Mouse (Mus musculus) frontal cortex, postnatal 10 days (tissue): ENCODE measurements around the gene Plcl2.

Experiments used
- DNase-seq, 2 experiments: peaks; one replicate each; pipeline ENCODE4 v3.0.0; 2022; ENCODE audit warnings: low spot score in 2 of 2, mixed read lengths in 1 of 2

The Plcl2 gene

DNA sequence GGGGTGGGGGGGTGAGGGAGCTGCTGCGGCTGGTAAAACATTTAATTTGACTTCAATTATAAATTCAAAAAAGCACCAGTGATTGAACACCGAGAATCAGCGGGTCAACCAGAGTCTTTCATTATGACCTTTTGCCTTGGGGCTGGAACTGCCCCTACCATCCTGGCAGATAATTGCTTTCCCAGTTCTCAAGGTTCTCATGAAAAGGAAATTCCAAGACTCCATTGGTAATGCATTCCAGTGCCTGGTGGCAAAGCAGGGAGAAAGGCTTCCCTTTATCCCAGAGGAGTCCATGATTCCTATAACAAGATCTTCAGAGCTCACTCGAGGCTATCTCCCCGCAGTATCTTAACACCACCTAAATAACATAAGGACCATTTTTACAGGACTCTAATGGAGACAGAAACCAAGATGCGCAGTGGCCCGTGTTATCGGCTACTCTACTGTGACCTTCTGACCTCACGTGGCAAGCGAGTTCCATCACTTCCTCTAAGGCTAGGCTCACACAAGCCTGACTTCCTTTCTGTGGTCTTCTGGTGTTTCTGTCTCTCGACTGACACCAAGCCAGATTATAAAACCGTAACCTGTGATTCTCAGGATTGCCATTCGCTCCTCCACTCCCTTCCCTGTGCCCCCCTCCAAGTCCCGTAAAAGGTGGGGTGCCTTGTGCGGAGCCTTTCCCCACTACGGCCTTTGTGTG, 10.0 kb upstream of the Plcl2 start:
- DNase-seq: no peak

DNA sequence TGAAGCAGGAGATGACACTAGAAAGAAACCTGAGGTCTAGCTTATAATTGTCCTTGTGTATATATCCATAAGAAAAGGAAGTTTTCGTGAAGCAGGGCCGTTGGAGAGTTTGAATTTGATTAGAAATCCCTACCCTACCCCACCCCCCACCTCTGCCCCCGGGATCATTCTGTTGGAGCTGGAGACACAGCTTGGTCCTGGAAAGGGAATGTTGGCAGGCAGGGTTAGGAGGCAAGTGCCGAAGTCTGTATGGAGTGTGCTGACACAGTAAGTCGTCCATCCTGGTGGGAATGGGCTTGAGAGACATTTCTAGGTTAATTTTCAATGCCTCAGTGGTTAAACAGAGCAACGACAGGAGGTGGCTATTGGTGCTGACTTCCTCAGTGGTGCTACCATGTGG, 8.4 kb upstream of the Plcl2 start:
- no peak for DNase-seq

DNA sequence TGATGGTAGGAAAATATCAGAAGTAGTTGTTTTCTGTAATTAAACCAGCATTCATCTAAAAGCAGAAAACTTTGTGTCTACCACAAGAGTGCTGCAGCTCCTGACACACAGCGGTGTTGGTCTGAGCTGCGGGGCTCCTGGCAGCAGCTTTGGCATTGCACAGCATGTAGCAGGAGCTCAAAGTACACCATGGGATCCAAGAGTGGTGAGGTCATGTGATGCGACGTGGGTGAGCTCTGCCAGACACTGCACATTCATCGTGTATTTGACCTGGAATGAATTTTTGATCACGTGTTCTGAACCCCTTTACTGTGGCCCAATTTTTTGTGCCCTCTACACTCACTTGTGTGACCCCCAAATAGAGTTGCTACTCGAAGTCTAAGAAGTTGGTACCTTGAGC, 6.1 kb upstream of the Plcl2 start:
- DNase-seq: no peak

DNA sequence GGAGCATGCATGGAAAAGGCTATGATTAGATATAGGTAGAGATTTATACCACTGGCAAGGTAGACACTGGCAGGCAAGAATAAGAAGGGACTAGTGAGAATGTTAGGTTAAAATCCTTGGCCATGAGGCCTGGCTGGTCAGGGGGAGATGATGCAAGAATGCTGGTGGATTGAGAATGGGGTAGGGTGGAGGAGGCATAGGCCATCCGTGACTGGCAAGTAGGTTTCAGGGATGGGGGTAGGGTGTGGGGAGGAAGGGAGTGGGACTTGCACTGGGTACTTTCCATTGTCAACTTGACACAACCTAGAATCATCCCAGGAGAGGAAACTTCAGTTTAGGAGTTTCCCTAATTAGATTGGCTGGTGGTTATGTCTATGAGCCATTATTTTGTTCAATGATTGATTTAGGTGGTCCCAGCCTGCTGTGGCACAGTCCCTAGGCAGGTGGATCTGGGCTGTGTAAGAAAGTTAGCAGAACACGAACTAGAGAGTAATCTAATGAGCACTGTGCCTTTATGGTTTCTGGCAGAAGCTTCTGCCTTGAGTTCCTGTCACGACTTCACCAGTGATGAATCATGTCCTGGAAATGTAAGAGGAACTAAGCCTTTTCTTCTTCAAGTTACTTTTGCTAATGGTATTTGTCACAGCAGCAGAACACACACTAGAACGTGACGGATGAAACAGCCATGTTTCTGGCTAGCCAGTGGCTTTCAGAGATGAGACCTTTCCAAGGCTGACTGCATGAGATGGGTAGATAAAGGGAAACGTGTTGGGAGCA, 4.9 kb upstream of the Plcl2 start:
- DNase-seq: no peak

DNA sequence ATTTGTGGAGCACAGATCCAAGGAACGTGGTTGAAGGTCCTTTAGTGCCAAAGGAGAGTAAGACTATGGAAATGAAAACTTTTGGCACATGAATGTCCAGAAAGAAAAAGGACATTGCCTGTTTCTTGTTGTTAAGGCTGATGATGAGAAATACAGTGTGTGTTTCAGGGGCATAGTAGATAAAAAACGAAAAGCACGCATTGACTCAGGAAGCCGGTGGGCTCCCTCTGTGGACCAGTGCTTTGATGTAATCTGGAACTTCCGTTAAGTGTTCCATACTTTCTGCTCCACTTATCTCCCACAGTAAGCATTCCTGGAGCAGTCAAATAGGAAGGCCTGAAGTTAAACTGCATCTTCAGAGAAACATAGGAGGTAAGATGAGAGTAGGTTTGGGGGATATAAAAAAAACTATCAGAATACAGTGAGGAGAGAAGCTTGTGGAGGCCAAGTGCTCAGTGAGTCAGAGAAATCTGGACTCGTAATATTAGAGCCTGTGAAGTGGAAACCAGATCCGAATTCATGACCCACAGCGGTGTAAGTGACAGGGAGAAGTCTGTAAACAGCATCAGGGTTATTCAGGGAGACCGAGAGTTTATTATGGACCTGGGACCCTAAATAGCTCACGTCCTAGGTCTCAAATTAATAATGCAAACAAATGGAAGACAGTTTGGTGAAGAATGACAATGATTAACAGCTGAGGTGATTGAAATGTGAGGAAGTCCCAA, 3.1 kb upstream of the Plcl2 start:
- no peak for DNase-seq

DNA sequence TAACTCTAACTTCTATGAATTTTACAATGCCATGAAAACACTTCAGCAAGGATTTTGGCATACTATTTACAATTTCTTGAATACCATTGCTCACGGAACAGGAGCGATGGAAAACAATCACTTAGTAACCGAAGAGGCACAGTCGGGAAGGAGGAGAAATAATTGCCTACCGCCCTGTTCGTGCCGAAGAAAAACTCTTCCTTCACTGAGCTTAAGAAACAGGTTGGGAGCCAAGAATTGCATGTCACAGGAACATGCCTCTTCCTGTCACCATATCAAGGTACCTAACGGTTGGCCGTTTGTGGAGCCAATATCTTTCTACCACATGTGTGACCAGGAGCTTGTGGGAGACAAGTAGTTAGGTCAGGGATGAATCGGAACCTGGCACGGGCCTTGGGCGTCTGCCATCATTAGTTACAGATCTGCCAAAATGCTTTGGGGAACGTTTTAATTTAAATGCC, 2.3 kb upstream of the Plcl2 start:
- no peak for DNase-seq

DNA sequence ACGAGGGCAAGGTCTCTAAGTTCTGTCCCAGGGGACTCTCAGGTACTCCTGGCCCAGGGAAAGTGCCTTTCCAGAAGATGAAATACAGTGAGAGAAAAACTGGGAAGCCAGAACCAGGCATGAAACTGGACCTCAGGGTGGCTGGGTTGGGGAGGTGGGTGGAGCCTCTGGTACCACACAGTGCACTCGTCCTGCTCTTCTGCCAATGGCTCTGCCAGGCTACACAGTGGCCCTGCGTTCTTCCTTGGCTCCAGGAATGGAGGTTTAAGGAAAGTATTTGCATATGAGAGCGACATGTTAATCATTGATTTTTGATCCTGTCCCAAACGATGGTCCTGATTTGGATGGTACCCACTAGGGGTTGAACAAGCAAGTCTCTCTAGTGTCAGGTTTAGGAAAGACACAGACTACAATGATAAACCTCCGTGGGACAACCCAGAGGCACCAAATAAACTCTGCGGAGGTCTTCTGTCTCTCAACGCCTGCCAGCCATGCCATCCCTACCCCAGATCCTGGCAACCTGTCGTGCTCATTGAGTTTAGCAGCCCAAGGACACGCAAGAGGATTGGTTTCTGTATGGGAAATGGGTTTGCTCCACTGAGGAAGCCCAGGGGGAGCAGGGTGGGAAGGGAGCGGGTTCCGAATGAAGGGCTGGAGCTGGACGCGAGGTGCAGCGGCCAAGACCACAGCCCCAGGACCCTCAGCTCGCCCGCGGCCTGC, 988 bp upstream of the Plcl2 start:
- DNase-seq: no peak

DNA sequence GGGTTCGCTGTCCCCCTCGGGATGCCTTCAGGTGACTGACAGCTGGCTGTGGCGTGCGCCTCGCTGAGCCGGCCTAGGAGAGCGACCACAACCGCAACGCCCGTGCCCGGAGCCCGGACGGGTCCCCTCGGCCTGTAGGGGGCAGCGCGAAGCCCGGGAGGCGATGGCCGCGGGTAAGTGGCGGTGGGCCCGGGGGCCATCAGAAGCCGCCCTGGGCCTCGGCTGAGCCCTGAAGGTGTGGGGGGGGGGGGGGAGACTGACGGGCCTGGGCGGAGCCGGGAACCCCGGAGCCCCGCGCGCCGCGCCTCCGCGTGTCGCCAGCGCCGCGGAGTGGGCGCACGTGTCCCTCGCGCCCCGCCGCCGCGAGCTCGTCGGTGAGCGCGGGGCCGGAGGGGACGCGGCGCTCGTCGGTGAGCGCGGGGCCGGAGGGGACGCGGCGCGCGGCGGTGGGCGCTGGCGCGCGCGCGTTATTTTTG, 390 bp upstream of the Plcl2 start:
- DNase-seq: peak; percentile 53 to 74

DNA sequence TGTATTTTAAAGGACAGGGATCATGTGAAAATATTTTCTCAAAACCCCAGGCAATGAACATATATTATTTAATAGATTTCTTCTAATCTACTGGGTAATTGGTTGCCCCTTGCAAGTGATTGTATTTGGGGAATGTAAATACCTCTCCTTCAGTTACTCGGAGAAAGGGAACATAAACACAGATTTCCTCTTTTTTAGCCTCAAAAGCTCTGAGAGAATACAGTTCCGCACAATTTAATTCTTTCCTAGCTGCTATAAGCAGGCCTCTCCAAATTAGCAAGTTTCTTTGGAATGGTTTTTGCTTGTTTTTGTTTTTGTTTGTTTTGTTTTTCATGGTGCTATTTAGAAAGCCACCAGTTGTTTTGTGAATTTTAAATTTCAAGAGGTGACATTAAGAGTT, 1.1 kb downstream of the Plcl2 start:
- no peak for DNase-seq

DNA sequence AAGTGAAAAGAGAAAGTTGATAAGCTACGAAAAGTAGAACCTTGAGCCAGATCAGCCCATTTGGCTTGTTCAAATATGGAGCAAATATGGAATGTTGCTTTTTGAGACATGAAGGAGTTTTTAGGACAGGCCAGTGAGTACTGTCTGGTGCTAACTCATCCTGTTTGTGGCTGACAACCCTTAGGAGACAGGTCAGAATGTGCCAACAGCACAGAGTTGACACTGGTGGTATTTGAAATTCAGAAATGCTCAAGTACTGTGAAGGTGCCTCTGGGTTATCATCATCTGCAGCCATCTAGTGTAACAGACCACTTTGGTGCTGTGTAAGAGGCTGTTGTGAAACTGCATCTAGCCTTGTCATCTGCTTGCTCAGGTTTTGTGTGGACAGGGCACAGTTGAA, 1.5 kb downstream of the Plcl2 start:
- no peak for DNase-seq

DNA sequence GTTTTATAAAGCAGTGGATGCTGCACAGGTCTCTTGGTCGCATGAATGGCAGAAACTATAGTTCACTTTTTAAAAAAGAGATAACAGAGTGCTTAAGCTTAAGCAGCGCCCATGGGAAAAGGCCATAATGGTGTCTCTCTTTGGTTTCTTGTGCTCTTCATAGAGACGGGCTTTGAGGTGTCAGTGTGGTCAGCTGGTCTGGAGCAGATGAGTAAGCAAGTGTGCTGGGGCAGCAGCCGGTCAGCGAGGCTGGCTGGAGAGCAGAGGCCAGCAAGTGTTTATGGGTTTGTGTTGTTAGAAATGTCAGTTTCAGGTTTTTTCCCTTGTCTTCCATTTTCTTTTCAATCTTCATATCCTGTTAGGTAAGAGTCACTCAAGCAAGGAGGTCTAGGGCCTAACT, 3.0 kb downstream of the Plcl2 start:
- DNase-seq: no peak

DNA sequence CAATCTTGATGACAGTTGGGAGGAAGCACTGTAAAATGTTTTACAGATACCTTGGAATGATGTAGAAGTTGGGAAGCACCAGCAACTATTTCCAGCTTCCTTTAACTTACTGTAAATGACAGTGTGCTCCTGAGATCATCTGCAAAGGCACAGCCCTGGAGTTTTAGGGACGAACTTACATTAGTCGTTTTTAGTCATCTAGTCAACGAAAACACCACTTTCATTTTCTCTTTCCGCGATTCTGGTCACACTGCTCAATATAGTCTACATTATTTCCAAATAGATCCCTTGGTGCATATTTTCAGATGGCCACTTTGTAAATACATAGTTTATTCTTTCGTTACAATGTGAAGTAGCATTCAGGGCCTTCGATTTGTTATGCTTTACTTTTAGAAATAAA, 3.6 kb downstream of the Plcl2 start:
- no peak for DNase-seq

DNA sequence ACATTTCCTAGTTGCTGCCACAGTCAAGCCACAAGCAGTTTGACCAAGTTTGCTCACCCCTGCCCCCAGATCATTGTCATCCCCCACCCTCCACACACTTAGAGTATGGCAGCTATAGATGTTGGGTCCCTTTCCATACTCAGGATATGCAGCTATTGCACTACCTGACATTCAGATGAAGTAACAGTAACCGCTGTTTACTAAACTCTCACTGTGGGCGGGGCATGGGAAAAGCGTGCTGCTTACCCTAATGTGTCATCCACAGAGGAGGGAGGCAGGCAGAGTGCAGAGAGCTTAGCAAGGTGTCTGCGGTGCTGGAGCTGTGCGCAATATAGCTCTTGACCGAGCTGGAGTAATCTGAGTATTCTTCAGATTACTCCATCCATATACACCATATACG, 4.2 kb downstream of the Plcl2 start:
- no peak for DNase-seq

DNA sequence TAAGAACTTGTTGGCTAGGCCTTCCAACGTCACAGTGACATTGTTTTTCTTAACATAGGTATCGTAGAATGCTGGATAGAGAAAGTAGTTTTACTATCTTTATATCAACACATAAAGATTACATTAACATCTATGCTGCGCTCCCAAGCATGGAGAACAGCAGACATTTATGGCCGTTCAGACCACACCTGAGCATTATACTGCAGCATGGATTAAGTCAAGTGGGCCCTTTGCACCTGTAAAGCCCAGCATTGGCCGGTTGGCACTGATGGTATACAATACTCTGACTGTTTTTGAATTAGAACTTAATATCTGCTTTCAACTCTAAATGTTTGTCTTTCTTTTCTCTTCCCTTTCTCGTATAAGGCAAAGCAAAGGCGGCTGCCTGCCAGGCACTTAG, 4.8 kb downstream of the Plcl2 start:
- no peak for DNase-seq

DNA sequence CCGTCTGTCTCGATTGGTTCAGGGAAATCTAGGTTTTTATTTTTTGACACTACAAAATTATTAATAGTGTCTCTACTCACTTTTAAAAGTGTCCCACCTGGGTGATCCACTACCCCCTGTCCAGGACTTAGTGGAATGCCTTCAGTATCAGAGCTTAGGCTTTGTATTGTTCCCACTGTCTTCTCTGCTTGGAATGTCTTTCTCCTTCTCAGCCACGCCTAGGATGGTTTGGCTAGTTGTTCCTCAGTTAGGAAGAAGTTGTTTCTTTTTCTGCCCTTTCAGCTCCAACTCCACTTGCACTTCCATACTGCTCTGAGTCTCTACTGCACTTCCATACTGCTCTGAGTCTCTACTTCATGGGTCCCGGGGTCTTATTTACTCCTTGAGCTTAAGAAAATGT, 6.7 kb downstream of the Plcl2 start:
- DNase-seq: no peak

DNA sequence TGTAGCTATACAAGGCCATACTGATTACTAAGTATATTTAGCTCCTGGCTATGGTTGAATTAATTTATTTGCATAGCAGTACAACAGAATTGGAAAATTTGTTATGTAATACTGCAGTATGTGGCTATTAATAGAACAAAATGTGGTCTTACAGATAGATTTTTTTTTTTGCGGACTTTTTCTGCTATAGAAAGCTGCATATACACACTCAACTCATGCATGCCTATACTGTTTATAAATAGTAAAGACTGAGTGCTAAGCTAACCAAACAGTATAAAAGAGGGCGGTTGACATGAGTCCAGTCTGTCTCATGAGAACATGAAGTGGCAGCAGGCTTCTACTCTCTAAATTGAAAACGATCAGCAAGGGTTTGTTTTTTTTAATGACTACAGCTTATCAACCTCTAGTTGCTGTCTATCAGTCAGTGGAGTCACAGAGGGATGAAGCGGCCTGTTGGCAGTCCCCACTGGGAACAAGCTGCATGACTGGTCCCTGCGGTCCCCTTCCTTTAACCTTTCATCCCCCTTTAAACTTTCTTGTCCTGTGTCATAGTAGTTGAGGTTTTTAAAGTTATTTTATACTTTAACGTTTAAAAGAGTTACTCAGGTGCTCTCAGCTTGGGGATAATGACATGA, 8.7 kb downstream of the Plcl2 start:
- DNase-seq: no peak

DNA sequence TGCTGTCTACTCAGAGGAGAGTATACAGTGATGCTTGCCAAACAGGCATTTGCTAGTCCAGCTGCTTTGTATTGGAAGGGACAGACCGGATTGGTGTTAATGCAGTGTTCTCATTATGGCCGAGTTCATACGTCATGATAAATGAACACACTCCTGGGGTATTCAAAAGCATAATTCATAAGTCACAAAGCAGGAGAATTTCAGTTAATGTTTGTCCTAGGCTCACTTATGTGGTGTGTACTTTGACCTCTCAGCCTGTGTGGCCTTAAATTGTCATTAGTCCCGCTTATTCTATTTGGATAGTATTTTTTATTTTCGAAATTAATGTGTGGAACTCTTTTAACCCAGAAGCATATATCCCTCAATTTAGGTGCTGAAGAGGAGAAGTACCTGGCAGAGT, 10.4 kb downstream of the Plcl2 start:
- no peak for DNase-seq

DNA sequence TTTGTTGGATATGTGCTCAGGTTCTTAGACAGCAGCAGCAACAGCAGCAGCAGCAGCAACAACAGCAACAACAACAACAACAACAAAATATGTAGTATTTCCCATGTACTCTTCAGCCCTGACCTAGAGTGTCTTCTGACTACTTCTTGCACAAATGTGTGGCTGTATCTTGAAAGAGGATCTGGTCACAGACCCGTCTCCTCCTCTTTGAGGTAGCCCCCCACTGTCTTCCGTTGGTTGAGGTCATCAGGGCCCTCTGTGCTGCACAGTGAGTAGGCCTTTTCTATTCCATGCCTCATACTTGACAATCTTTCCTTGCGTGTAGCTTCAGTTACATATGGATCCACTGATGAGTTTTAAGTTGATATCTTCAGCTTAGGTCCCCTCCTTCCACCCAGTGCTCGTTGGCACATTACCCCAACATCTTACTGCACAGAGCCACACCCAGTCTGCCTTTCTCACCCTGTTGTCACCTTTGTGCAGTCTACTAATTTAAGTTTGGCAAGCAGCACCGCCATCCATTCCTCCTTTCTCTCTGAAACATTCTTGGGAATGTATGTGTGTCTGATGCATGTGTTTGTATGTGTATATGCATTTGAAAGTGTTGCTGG, 13.4 kb downstream of the Plcl2 start:
- no peak for DNase-seq

DNA sequence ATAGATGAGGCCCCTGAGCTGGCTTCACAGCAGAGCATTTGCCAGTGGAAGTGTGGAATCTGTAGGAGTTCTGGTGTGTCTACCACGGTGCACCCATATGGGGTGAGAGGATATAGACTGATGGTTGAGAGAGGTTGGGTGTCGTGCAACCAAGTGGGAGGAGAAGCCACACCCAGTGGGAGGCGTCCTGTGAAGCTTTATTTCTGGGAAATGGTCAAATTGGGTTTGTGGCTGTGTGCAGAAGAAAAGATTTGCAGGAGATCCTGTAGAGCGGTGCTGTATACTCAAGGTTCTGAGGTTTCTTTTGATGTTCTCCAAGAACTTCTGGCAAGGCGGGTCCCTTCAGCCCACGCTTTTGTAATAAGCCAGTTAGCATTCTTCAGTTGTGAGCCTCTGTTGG, 15.8 kb downstream of the Plcl2 start:
- DNase-seq: no peak

DNA sequence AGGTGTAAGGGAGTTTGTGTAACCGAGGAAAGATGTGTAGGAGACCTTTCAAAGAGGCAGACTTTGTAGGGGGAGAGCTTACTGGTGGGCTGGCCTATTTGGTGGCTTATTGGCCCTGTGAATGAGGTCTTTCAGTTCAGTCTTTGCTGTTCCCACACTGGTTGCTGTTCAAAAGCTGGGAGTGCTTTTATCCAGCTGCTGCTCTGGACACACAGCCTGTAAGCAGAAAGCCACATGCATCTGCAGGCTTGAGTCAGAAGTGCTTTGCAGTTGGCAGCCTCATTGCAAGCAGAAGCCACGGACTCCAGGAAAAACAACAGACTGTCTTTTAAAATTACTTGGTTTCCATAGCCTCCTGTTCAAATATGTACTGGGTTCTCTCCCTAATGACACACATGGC, 16.6 kb downstream of the Plcl2 start:
- peak in 1 of 2 experiments; percentile 21 for DNase-seq

DNA sequence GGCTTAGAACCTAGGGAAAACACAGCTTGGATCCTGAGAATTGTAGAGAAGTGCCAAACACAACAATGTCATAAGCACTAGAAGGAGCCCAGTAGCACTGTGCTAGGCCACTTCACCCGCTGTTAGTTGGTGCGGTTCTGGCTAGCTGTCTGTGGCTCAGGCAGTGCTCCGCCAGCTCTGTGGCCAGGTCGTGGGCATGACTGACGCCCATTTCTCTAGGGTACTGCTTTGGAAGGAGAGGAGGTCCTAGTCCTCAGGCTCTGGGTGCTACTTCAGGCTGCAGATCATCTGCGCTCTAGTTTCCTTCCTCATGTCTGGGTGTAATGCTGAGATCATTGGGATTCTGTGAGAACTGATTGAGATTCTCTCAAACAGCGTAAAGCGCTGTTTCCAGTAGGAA, 20.9 kb downstream of the Plcl2 start:
- DNase-seq: no peak
